Comparison of ENCODE assay signal across 24 mouse cellular contexts in the genomic region with DNA sequence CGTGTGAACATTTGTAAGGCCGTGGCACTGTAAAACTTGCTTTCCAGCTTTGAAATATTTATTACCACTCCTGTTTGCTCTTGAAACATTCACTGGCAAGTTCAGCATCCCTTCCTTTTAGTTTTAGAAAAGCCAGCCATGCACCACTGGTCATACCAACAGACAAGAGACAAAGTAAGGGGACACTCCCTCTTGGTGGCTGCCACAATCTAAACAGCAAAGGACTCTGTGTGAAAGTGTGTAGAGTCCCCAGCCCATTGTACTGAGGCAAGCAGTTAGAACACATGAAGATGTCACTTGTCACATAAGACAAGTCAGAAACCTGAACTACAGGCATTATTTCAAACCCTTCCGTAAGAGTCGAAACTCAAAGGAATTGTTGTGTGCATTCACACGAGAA.
"Had no signal": no experiment of that assay in that cellular context is flagged by ENCODE, and none has a peak within 500 bp of the region (broad histone marks: within the 10 kb centered on the region; RNA-seq: fewer than 3 reads in every experiment).

No protein-coding gene starts in this region.

- H3K27me3 ChIP-seq: heart, embryonic 13.5 days; heart, embryonic 15.5 days; hindbrain, embryonic 13.5 days; hindbrain, embryonic 15.5 days; limb, embryonic 13.5 days; limb, embryonic 15.5 days; liver, embryonic 12.5 days had no signal

- H3K36me3 ChIP-seq: heart, embryonic 13.5 days; heart, embryonic 15.5 days; hindbrain, embryonic 13.5 days; hindbrain, embryonic 15.5 days; limb, embryonic 13.5 days; limb, embryonic 15.5 days; liver, embryonic 12.5 days had no signal

- H3K9me3 ChIP-seq: heart, embryonic 13.5 days; heart, embryonic 15.5 days; hindbrain, embryonic 13.5 days; hindbrain, embryonic 15.5 days; limb, embryonic 13.5 days; limb, embryonic 15.5 days; liver, embryonic 12.5 days had no signal

- H3K9ac ChIP-seq: heart, embryonic 13.5 days; heart, embryonic 15.5 days; hindbrain, embryonic 13.5 days; hindbrain, embryonic 15.5 days; limb, embryonic 13.5 days; limb, embryonic 15.5 days; liver, embryonic 12.5 days; liver, embryonic 14.5 days had no signal

- ATAC-seq: hindbrain, postnatal 0 days; intestine, embryonic 16.5 days; liver, embryonic 12.5 days had no signal

- DNase-seq: gastrocnemius, adult 2 months; gastrocnemius, postnatal 10 days; gastrocnemius, postnatal 36 days; heart, adult 11 months; heart, adult 2 months; heart, postnatal 14 days; heart, postnatal 36 days; kidney, adult 11 months; kidney, adult 9 months; kidney, postnatal 25 days; layer of hippocampus, adult 9-11 months; layer of hippocampus, postnatal 36 days; left cerebral cortex, postnatal 4 days had no signal

- H3K4me2 ChIP-seq: heart, embryonic 11.5 days; heart, embryonic 13.5 days; heart, embryonic 15.5 days; hindbrain, embryonic 13.5 days; hindbrain, embryonic 15.5 days; limb, embryonic 13.5 days; limb, embryonic 15.5 days; liver, embryonic 12.5 days had no signal

- H3K4me3 ChIP-seq: gastrocnemius, adult 2 months; heart, adult 2 months; heart, embryonic 13.5 days; heart, embryonic 15.5 days; hindbrain, embryonic 13.5 days; hindbrain, embryonic 15.5 days; limb, embryonic 13.5 days; limb, embryonic 15.5 days; liver, embryonic 12.5 days had no signal

- H3K27ac ChIP-seq: gastrocnemius, adult 2 months; heart, adult 2 months; heart, embryonic 13.5 days; heart, embryonic 15.5 days; hindbrain, embryonic 13.5 days; hindbrain, embryonic 15.5 days; hindbrain, postnatal 0 days; limb, embryonic 13.5 days; limb, embryonic 15.5 days; liver, embryonic 12.5 days; liver, embryonic 14.5 days had no signal

- H3K4me1 ChIP-seq: heart, embryonic 15.5 days; limb, embryonic 13.5 days; limb, embryonic 15.5 days; liver, embryonic 12.5 days had no signal
